Mouse (Mus musculus) bone marrow, adult 2 months (tissue): ENCODE measurements around the gene Gm525.

Experiments
- CTCF ChIP-seq: fragments of 200-500 bp; IDR thresholded peaks from 2 replicates; pipeline ENCODE4 v1.5.1; 2011; ENCODE audit warnings: low read length, control low read depth; ENCODE audit not compliant: control insufficient read depth, insufficient read depth
- POLR2A ChIP-seq: fragments of 200-500 bp; IDR thresholded peaks from 2 replicates; pipeline ENCODE4 v1.6.1; 2011; ENCODE audit warnings: low read depth, mild to moderate bottlenecking, control low read depth, low read length, borderline replicate concordance; ENCODE audit not compliant: control insufficient read depth

DNA sequence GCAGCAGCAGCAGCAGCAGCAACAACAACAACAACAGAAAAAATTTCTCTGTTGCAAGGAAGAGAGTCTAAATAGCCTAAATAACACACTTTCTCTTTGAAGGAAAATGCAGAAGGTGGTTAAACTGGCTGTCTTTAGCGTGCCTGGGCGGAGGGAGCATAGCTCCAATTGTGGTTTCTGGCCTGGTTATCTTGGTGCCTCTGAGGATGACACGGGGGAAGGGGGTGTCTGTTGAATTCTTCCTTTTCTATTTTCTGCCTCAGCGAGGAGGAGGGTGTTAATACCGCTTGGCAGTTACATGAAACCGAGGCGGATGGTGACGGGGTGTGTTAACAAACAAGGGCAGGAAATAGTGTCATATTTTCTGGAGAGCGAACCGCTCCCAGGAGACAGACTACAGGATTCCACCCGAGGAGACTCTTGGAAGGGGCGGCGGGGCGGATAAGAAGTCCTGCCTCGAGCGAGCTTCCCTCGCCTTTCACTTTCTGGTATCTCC, 27.2 kb downstream of the Gm525 start:
- no peak for TF ChIP-seq POLR2A
- TF ChIP-seq CTCF, result no peak
